Mouse (Mus musculus) retina, postnatal 7 days (tissue): Measurements from ENCODE around the gene Rin2.
"Not testable (repeated sequence)": the region's sequence is repeated elsewhere in the genome, so short reads cannot be mapped to it uniquely, and the experiment has no call there.

Source experiments
- DNase-seq: peaks from one replicate; pipeline ENCODE4 v3.0.0-alpha.2; 2012; ENCODE audit warnings: low read depth, low spot score

Rin2 gene

GRCm38 (mm10) chr2:145890571-145890970 is 215.6 kb downstream of the Rin2 start:
- no peak for DNase-seq

- no peak for DNase-seq
Measured at GRCm38 (mm10) chr2:145893756-145894155, 218.7 kb downstream of the Rin2 start.

DNA sequence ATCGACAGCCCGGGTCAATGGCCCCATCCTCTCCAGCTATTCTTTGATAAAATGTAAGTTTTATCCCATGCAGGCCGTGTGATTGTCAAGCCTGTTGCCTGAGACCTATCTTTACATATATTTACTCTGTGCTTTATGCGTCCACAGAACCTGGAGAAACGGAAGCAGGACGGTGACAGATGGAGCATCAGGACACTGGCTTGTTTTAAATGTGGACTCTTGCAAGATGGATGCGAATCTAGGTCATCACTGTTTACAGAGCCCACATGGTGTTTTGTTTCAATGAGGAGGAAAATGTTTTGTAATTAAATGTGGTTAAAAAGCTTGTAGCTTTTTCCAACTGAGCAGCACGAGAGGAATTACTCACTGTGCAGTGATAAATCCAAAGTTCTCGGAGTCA is 223.1 kb downstream of the Rin2 start:
- DNase-seq = no peak

- DNase-seq = not testable (repeated sequence)
Measured at GRCm38 (mm10) chr2:145900318-145900717, 225.3 kb downstream of the Rin2 start.

DNA sequence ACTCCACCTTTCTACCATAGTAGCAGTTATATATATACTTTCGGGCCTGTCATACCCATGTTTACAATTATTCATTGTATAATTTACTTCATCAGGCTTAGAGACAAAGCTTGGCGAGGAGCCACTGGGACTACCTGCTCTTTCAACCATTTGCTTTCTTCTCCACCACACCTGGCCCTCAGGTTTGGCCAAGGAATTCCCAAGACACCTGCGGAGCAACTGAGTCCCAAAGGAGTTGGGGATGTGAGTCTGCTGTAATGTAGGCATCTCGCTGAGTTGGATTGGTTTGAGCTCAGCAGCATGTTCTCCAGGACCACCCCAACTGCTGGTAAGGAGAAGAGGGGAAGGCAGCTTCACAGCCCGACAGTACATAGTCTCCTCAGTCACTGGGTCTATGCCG is 226.8 kb downstream of the Rin2 start, which contains the start of gene Naa20:
TSS of gene Naa20 (plus strand) at position 239 of the 400 bp plus-strand sequence.
- no peak for DNase-seq

GRCm38 (mm10) chr2:145903061-145903901 is 228.3 kb downstream of the Rin2 start:
- DNase-seq = peak; percentile 83

DNA sequence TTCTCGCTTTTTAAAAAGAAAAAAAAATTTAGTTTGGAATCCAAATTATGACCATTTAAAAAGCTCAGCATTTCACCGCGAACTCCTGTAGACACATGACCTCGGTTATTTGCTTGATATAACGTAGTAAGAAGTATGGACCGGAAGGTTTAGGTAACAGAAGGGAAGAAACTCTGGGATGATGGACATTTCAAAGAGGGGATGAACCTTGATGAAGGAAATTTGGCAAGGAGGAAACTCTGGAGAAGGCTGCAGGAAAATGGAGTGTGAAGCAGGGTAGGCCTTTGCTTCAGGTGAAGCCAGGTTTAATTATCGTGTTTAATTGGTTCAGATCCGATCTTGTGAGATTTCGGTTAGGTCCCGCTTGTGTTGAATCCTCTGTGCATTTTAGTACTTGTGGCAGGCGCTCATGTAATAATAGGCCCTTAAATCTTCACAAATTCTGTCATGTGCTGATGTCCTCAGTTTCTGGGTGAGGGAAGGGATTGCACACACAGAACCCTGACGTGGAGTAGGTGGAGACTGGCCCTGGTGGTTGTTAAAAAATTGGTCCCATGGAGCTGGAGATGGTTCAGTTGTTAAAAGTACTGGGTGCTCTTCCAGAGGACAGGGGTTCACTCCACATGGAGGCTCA is 229.1 kb downstream of the Rin2 start:
- no peak for DNase-seq

- no peak for DNase-seq
Measured at GRCm38 (mm10) chr2:145905156-145905555, 230.1 kb downstream of the Rin2 start.

DNA sequence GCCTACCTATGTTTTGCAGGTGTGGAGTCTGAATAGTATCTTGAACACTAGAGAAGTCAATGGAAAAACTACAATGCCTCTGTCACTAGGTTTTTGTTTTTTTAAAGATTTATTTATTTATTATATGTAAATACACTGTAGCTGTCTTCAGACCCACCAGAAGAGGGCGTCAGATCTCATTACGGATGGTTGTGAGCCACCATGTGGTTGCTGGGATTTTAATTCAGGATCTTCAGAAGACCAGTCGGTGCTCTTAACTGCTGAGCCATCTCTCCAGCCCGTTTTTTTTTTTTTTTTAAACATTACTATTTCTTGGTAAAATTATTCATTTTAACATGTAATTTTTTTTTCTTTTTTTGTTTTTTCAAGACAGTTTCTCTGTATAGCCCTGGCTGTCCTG is 230.9 kb downstream of the Rin2 start:
- DNase-seq = not testable (repeated sequence)

GRCm38 (mm10) chr2:145920941-145921650 is 246.1 kb downstream of the Rin2 start:
- no peak for DNase-seq

GRCm38 (mm10) chr2:145934339-145935231 is 259.6 kb downstream of the Rin2 start, which contains the start of the genes Cfap61 and Crnkl1:
Gene Cfap61 (plus strand): TSS chr2:145934784.
Gene Crnkl1 (minus strand): TSS chr2:145935014.
- peak; percentile 89 for DNase-seq

- no peak for DNase-seq
Measured at GRCm38 (mm10) chr2:145936975-145937374, 262.0 kb downstream of the Rin2 start.
